37 mouse cellular contexts compared by ENCODE assay signal in genomic region chr4:148586648-148587047, GRCm38 (mm10). TPM values are rescaled to one million over a fixed set of nuclear protein-coding genes. Genes with fewer than 3 reads are reported as not detected.
"Had no signal": no experiment of that assay in that cellular context is flagged by ENCODE, and none has a peak within 500 bp of the region (broad histone marks: within the 10 kb centered on the region; RNA-seq: fewer than 3 reads in every experiment).

No protein-coding gene starts in this region.

- H3K9me3 ChIP-seq: heart, embryonic 10.5 days; heart, embryonic 12.5 days; hindbrain, embryonic 10.5 days; hindbrain, embryonic 12.5 days; hindbrain, embryonic 15.5 days; kidney, embryonic 15.5 days; limb, embryonic 13.5 days; limb, embryonic 15.5 days; liver, embryonic 12.5 days had no signal

- H3K27ac ChIP-seq: heart, embryonic 10.5 days; hindbrain, embryonic 10.5 days; hindbrain, embryonic 12.5 days; hindbrain, embryonic 15.5 days; hindbrain, postnatal 0 days; kidney, embryonic 15.5 days; kidney, postnatal 0 days; limb, embryonic 13.5 days; limb, embryonic 15.5 days; liver, embryonic 12.5 days; liver, embryonic 14.5 days had no signal

- ATAC-seq: hindbrain, postnatal 0 days; intestine, embryonic 16.5 days; liver, embryonic 12.5 days had no signal

- H3K4me3 ChIP-seq: heart, embryonic 10.5 days; heart, embryonic 12.5 days; hindbrain, embryonic 10.5 days; hindbrain, embryonic 12.5 days; hindbrain, embryonic 15.5 days; kidney, embryonic 15.5 days; limb, embryonic 13.5 days; limb, embryonic 15.5 days; liver, embryonic 12.5 days had no signal

- H3K27me3 ChIP-seq: heart, embryonic 12.5 days; hindbrain, embryonic 12.5 days; hindbrain, embryonic 15.5 days; kidney, embryonic 15.5 days; limb, embryonic 13.5 days; limb, embryonic 15.5 days; liver, embryonic 12.5 days had no signal

- DNase-seq: gastrocnemius, postnatal 14 days; heart, adult 18-20 months; heart, postnatal 10 days; heart, postnatal 4 days; kidney, adult 11 months; kidney, adult 2 months; kidney, adult 9 months; kidney, postnatal 14 days; kidney, postnatal 36 days; layer of hippocampus, adult 9-11 months; layer of hippocampus, postnatal 36 days; left cerebral cortex, postnatal 4 days had no signal

- H3K9ac ChIP-seq: heart, embryonic 12.5 days; hindbrain, embryonic 12.5 days; hindbrain, embryonic 15.5 days; kidney, embryonic 15.5 days; limb, embryonic 13.5 days; limb, embryonic 15.5 days; liver, embryonic 12.5 days; liver, embryonic 14.5 days had no signal

- H3K4me2 ChIP-seq: heart, embryonic 12.5 days; hindbrain, embryonic 12.5 days; hindbrain, embryonic 15.5 days; kidney, embryonic 15.5 days; limb, embryonic 13.5 days; limb, embryonic 15.5 days; liver, embryonic 12.5 days had no signal

RNA-seq across cellular contexts. Expression of gene Masp2, which starts 15.7 kb away (rescaled TPM):
- polyA plus RNA-seq: heart, embryonic 14.5 days; kidney, postnatal 0 days; large intestine, adult 2 months had no signal

RNA-seq across cellular contexts. Expression of gene Gm572, which starts 56.5 kb away (rescaled TPM):
- total RNA-seq: granulocyte monocyte progenitor cell, adult 5-6 weeks; hindbrain, postnatal 0 days; layer of hippocampus, adult 18-20 months; layer of hippocampus, adult 8-10 months; layer of hippocampus, postnatal 14 days; layer of hippocampus, postnatal 36 days; left cerebral cortex, adult 18-20 months; left cerebral cortex, postnatal 10 days; left cerebral cortex, postnatal 25 days; left cerebral cortex, postnatal 4 days; liver, adult 2 months had no signal
- polyA plus RNA-seq: heart, embryonic 10.5 days; hindbrain, embryonic 10.5 days; hindbrain, embryonic 12.5 days; hindbrain, embryonic 15.5 days; hindbrain, postnatal 0 days; intestine, embryonic 14.5 days; intestine, embryonic 16.5 days; kidney, embryonic 15.5 days; kidney, postnatal 0 days; large intestine, adult 2 months; limb, embryonic 11.5 days; limb, embryonic 13.5 days; limb, embryonic 15.5 days; liver, adult 2 months; liver, embryonic 12.5 days; liver, embryonic 14.5 days had no signal
